Mouse (Mus musculus) liver, embryonic 11.5 days (tissue): Measurements from ENCODE around the gene Ccdc8. TPM values are rescaled to one million over a fixed set of nuclear protein-coding genes. Genes with fewer than 3 reads are reported as not detected.

Source experiments
- ATAC-seq: fragments of 200-750 bp; cut with Nextera tagmentation; replicated peaks from 2 replicates; pipeline ENCODE4 v1.8.0; 2017; ENCODE audit warnings: moderate number of reproducible peaks, mild to moderate bottlenecking, moderate TSS enrichment, moderate library complexity; ENCODE audit not compliant: low FRiP score
- DNase-seq: peaks from one replicate; pipeline ENCODE4 v3.0.0-alpha.2; 2017; ENCODE audit warnings: low spot score
- H3K27ac ChIP-seq: fragments of 300-500 bp; sonication (generic); 2 replicates; pipeline ENCODE4 v1.5.1; 2014; ENCODE audit warnings: mild to moderate bottlenecking, low read depth, low read length, control low read depth
- H3K27me3 ChIP-seq: fragments of 300-500 bp; sonication (generic); replicated peaks from 2 replicates; pipeline ENCODE4 v1.6.1; 2014; ENCODE audit warnings: low read length, mixed read lengths; ENCODE audit not compliant: control insufficient read depth, insufficient read depth
- H3K36me3 ChIP-seq: fragments of 300-500 bp; sonication (generic); 2 replicates; pipeline ENCODE4 v1.6.1; 2014; ENCODE audit warnings: mild to moderate bottlenecking, low read length, moderate library complexity, mixed read lengths; ENCODE audit not compliant: control insufficient read depth, insufficient read depth
- H3K4me1 ChIP-seq: fragments of 300-500 bp; sonication (generic); replicated peaks from 2 replicates; pipeline ENCODE4 v1.6.1; 2014; ENCODE audit warnings: low read length, mixed read lengths; ENCODE audit not compliant: control insufficient read depth, insufficient read depth
- H3K4me2 ChIP-seq: fragments of 300-500 bp; sonication (generic); 2 replicates; pipeline ENCODE4 v1.6.1; 2014; ENCODE audit warnings: mild to moderate bottlenecking, control low read depth, moderate library complexity
- H3K4me3 ChIP-seq: fragments of 300-500 bp; sonication (generic); 2 replicates; pipeline ENCODE4 v1.5.1; 2014; ENCODE audit warnings: low read depth, low read length, control low read depth
- H3K9ac ChIP-seq: fragments of 300-500 bp; sonication (generic); 2 replicates; pipeline ENCODE4 v1.6.1; 2014; ENCODE audit warnings: low read depth, low read length, control low read depth
- H3K9me3 ChIP-seq: fragments of 300-500 bp; sonication (generic); 2 replicates; pipeline ENCODE4 v1.6.1; 2016; ENCODE audit warnings: low read length, inconsistent platforms, mixed read lengths; ENCODE audit not compliant: control insufficient read depth
- WGBS: fragments of 180-500 bp; shearing (Covaris S2); extraction: QIAGEN DNeasy Blood & Tissue Kit; methylation state at CpG from one replicate; pipeline ENCODE4 v1.1.7; 2014; 5-methylcytosine and 5-hydroxymethylcytosine counted together
- polyA plus RNA-seq: library from polyadenylated mRNA; unstranded; fragments of >200 nt; fragmentation: Nextera tagmentation; extraction: Ambion mirVana; gene quantifications from 2 replicates; pipeline ENCODE4 v1.2.1, GENCODE M21; 2014

Ccdc8 gene
- polyA plus RNA-seq, 1 experiment from 2014 or later, result 13.5 TPM

DNA sequence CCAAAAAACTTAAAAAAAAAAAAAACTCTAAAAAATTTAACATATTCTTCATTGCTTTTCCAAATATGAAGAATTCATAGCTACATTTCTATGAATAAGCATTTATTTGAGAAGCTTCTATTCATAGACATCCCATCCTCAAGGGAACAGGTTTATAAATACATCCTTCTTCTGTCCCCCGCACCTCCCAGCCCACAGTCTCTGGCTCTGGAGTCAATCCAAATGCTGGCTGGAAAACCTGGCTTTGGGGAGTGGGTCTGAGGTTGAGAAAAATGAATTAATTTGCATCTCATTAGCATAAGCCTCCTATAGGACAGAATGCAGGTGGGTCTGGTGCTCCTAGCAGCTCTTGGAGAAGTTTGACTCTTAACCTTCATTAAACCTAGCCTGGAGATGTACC, 53.2 kb downstream of the Ccdc8 start:
- Histone ChIP-seq H3K9me3 (no peaks in the 10 kb centered on the region), H3K36me3 (peaks cover 54% of the 10 kb centered on the region), H3K4me3 (no peak overlapping the region), H3K4me1 (peaks cover 4% of the 10 kb centered on the region), H3K9ac (no peak overlapping the region), H3K27me3 (no peaks in the 10 kb centered on the region), H3K4me2 (no peak overlapping the region), H3K27ac (no peak overlapping the region)
- ATAC-seq (no peak), DNase-seq (peak; percentile 27)
- 91% methylated on average over 1 of the region's 1 CpGs for WGBS

Other genes starting within 250 kb of the Ccdc8 start
- 58.4 and 67.9 TPM in 2 replicates for gene Slc1a5, start 211.4 kb upstream of the Ccdc8 start, polyA plus RNA-seq
- gene Strn4, start 176.8 kb upstream of the Ccdc8 start, polyA plus RNA-seq, result 74.8 and 80.9 TPM in 2 replicates
- gene Fkrp, start 176.0 kb upstream of the Ccdc8 start, polyA plus RNA-seq, result 20.3 and 22.9 TPM in 2 replicates
- gene Prkd2, start 149.8 kb upstream of the Ccdc8 start, polyA plus RNA-seq, result 7.6 and 8.4 TPM in 2 replicates
- 2.5 and 2.6 TPM in 2 replicates for gene Dact3, start 117.4 kb upstream of the Ccdc8 start, polyA plus RNA-seq
- gene Gng8, start 100.9 kb upstream of the Ccdc8 start, polyA plus RNA-seq, result 1.8 and 3.3 TPM in 2 replicates
- gene Ptgir, start 86.2 kb upstream of the Ccdc8 start, polyA plus RNA-seq, result 1.2 and 1.3 TPM in 2 replicates
- gene Calm3, start 68.6 kb upstream of the Ccdc8 start, polyA plus RNA-seq, result 147 and 169 TPM in 2 replicates
- 0.58 and 0.80 TPM in 2 replicates for gene Pnmal2, start 48.0 kb upstream of the Ccdc8 start, polyA plus RNA-seq
- 0.18 and 0.52 TPM in 2 replicates for gene Pnmal1, start 33.0 kb upstream of the Ccdc8 start, polyA plus RNA-seq
- 0.15 and 0.16 TPM in 2 replicates for gene Gm42372, start 9.6 kb upstream of the Ccdc8 start, polyA plus RNA-seq
- 124 and 128 TPM in 2 replicates for gene Ppp5c, start 35.2 kb downstream of the Ccdc8 start, polyA plus RNA-seq
- gene Hif3a, start 69.7 kb downstream of the Ccdc8 start, polyA plus RNA-seq, result 28.3 and 32.1 TPM in 2 replicates
- gene Psg16, start 81.3 kb downstream of the Ccdc8 start, polyA plus RNA-seq, result 0.12 TPM in 2 replicates
- gene Ceacam3, start 157.6 kb downstream of the Ccdc8 start, polyA plus RNA-seq, result not detected in 2 replicates
- gene Psg29, start 210.8 kb downstream of the Ccdc8 start, polyA plus RNA-seq, result not detected in 2 replicates